Comparison of ENCODE assay signal across 11 mouse cellular contexts in the genomic region with DNA sequence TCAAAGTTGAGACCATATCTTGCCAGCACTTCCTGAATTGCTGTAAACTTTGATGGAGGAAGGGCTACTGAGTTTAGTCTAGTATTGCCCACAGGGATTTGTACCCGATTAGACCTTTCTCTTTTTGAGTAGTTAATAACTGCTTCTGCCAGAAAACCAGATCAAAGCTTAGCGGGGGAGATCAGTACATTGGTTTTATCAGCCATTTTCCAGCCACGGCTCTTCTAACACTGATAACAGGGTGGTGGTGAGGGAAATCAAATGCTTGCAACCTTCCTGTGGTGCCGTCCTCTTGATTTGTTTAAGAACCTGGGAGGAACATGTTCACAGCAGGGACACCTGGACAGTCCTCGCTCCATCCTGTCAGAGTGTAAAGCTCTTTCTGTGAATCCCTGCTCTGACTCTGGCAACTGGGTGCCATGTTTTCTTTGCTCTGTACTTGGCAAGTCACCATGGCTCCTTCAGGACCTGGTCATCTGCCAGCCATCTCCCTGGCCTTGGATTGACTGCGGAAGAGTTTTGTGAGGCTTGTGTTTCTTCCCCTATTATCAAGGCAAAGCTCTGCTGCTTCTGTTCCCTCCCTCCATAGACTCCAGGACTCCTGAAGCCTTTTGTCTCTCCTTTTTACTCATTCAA.
DNase-seq lines count a peak whose midpoint lies in the region; ATAC-seq and TF ChIP-seq lines count a peak whose summit lies in the region.
"Had no signal": no experiment of that assay in that cellular context is flagged by ENCODE, and none has a peak within 500 bp of the region (broad histone marks: within the 10 kb centered on the region; RNA-seq: fewer than 3 reads in every experiment).

No protein-coding gene starts in this region.

- H3K4me3 ChIP-seq in hindbrain, embryonic 16.5 days (ENCODE audit: low read length) = no peak overlapping the region
- H3K4me3 ChIP-seq in hindbrain, embryonic 13.5 days = no peak overlapping the region
- no peak overlapping the region for H3K4me3 ChIP-seq in heart, embryonic 15.5 days
- H3K4me3 ChIP-seq in intestine, embryonic 15.5 days (replicated peaks) = no peak overlapping the region

- no peaks in the 10 kb centered on the region for H3K9me3 ChIP-seq in hindbrain, embryonic 16.5 days (ENCODE audit: control insufficient read depth, low read length)
- H3K9me3 ChIP-seq in hindbrain, embryonic 13.5 days = no peaks in the 10 kb centered on the region
- no peaks in the 10 kb centered on the region for H3K9me3 ChIP-seq in heart, embryonic 15.5 days (replicated peaks)
- H3K9me3 ChIP-seq in intestine, embryonic 15.5 days = no peaks in the 10 kb centered on the region

- peak; percentile 72; the same call in 1 of the 2 replicates for ATAC-seq in hindbrain, embryonic 16.5 days
- no peak for ATAC-seq in hindbrain, embryonic 13.5 days (ENCODE audit: low FRiP score)
- ATAC-seq in heart, embryonic 15.5 days (replicated peaks; ENCODE audit: insufficient number of reproducible peaks, insufficient read depth, low FRiP score, low read depth) = no peak
- peak; percentile 11; the same call in 1 of the 2 replicates for ATAC-seq in megakaryocyte progenitor cell, adult 5-6 weeks (replicated peaks; ENCODE audit: poor library complexity)
- no peak for ATAC-seq in intestine, embryonic 15.5 days

- no peaks in the 10 kb centered on the region for H3K27me3 ChIP-seq in hindbrain, embryonic 16.5 days (replicated peaks; ENCODE audit: control insufficient read depth, insufficient read depth, low read length)
- no peaks in the 10 kb centered on the region for H3K27me3 ChIP-seq in hindbrain, embryonic 13.5 days
- no peaks in the 10 kb centered on the region for H3K27me3 ChIP-seq in heart, embryonic 15.5 days
- H3K27me3 ChIP-seq in intestine, embryonic 15.5 days (replicated peaks) = no peaks in the 10 kb centered on the region

- no peaks in the 10 kb centered on the region for H3K4me1 ChIP-seq in hindbrain, embryonic 16.5 days (ENCODE audit: control insufficient read depth, insufficient read depth, low read depth, low read length)
- H3K4me1 ChIP-seq in hindbrain, embryonic 13.5 days (replicated peaks) = no peaks in the 10 kb centered on the region
- peaks cover 14% of the 10 kb centered on the region for H3K4me1 ChIP-seq in heart, embryonic 15.5 days (replicated peaks)
- H3K4me1 ChIP-seq in intestine, embryonic 15.5 days (replicated peaks) = peaks cover 3% of the 10 kb centered on the region; the same call in 1 of the 2 replicates

- TF ChIP-seq CTCF in brain, embryonic 14.5 days (IDR thresholded peaks at IDR 0.05; ENCODE audit: borderline replicate concordance, extremely low read depth, insufficient read depth, insufficient read length) = no peak

- peak; percentile 33 for DNase-seq in brain, embryonic 14.5 days (ENCODE audit: low read depth)
- no peak for DNase-seq in spleen, postnatal 4 days (ENCODE audit: low spot score in 2 of 2)
- DNase-seq: gastrocnemius, postnatal 10 days; right cerebral cortex, postnatal 25 days had no signal

- H3K4me2 ChIP-seq in hindbrain, embryonic 16.5 days (ENCODE audit: low read length) = no peak overlapping the region
- no peak overlapping the region for H3K4me2 ChIP-seq in hindbrain, embryonic 13.5 days
- peak overlapping the region; percentile 21; the same call in 1 of the 2 replicates for H3K4me2 ChIP-seq in heart, embryonic 15.5 days
- no peak overlapping the region for H3K4me2 ChIP-seq in intestine, embryonic 15.5 days (replicated peaks)
- H3K4me2 ChIP-seq: hindbrain, embryonic 14.5 days had no signal

- no peak overlapping the region for H3K27ac ChIP-seq in hindbrain, embryonic 16.5 days (ENCODE audit: low read depth, low read length)
- H3K27ac ChIP-seq in hindbrain, embryonic 13.5 days = no peak overlapping the region
- no peak overlapping the region for H3K27ac ChIP-seq in heart, embryonic 15.5 days
- no peak overlapping the region for H3K27ac ChIP-seq in intestine, embryonic 15.5 days
- H3K27ac ChIP-seq: hindbrain, embryonic 14.5 days; kidney, postnatal 0 days had no signal

- WGBS in hindbrain, embryonic 16.5 days = 52% methylated on average over 6 of the region's 6 CpGs
- 64% methylated on average over 6 of the region's 6 CpGs for WGBS in hindbrain, embryonic 13.5 days
- 29% methylated on average over 6 of the region's 6 CpGs for WGBS in heart, embryonic 15.5 days
- WGBS in intestine, embryonic 15.5 days = 57% methylated on average over 6 of the region's 6 CpGs

- no peaks in the 10 kb centered on the region for H3K36me3 ChIP-seq in hindbrain, embryonic 16.5 days (ENCODE audit: control insufficient read depth, insufficient read depth, low read length)
- H3K36me3 ChIP-seq in hindbrain, embryonic 13.5 days = no peaks in the 10 kb centered on the region
- H3K36me3 ChIP-seq in heart, embryonic 15.5 days = no peaks in the 10 kb centered on the region
- H3K36me3 ChIP-seq in intestine, embryonic 15.5 days = no peaks in the 10 kb centered on the region

- TF ChIP-seq POLR2A in brain, embryonic 14.5 days (IDR thresholded peaks at IDR 0.05; ENCODE audit: borderline replicate concordance, extremely low read depth, insufficient read depth, insufficient read length, poor library complexity, severe bottlenecking) = no peak

- H3K9ac ChIP-seq in hindbrain, embryonic 16.5 days (ENCODE audit: low read depth, low read length) = no peak overlapping the region
- no peak overlapping the region for H3K9ac ChIP-seq in hindbrain, embryonic 13.5 days
- H3K9ac ChIP-seq in heart, embryonic 15.5 days = no peak overlapping the region
- H3K9ac ChIP-seq in intestine, embryonic 15.5 days = no peak overlapping the region
- H3K9ac ChIP-seq: hindbrain, embryonic 14.5 days had no signal

Comparison
In these comparisons a context has a peak if more than half of its experiments do, and no peak if none do; other contexts are left out.
1. ATAC-seq: peak in hindbrain, embryonic 16.5 days (single experiment) and megakaryocyte progenitor cell, adult 5-6 weeks (single experiment); none in hindbrain, embryonic 13.5 days (single experiment), heart, embryonic 15.5 days (single experiment) and intestine, embryonic 15.5 days (single experiment).